Mouse (Mus musculus) liver, embryonic 14.5 days (tissue): ENCODE measurements around the gene Mt3.

Source experiments
- CTCF ChIP-seq: IDR thresholded peaks from 2 replicates; pipeline ENCODE4 v1.5.1; 2016; ENCODE audit warnings: antibody characterized with exemption, low read depth, control low read depth
- EP300 ChIP-seq: IDR thresholded peaks from 2 replicates; pipeline ENCODE4 v1.6.1; 2016; ENCODE audit warnings: antibody characterized with exemption, low read depth

DNA sequence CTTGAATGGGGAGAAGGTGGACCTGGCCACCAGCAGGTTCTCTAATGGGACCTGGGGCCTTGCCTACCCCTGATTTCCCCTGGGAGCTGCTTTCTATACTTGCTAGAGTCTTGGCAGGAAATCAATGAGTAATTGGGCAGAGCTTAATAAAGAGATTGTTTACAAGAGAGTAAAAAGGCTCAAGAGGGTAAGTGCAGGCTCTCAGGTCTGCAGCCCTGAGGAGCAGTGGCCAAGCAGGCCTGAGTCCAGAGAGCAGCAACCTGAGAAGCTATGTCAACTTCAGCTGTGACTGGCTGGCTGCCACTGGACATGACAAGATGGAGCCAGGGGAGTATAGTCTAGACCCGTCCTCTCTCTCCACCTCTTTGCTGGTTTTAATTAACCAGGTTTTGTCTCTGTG, 40.5 kb downstream of the Mt3 start:
- TF ChIP-seq CTCF (no peak), EP300 (no peak)
